Comparison of ENCODE assay signal across 9 mouse cellular contexts in genomic region chr1:36071176-36071575, GRCm38 (mm10). TPM values are rescaled to one million over a fixed set of nuclear protein-coding genes. Genes with fewer than 3 reads are reported as not detected.
A peak's percentile ranks its signal among the peaks of the same experiment; 100 is the strongest.
DNase-seq lines count a peak whose midpoint lies in the region; ATAC-seq and TF ChIP-seq lines count a peak whose summit lies in the region.
"Had no signal": no experiment of that assay in that cellular context is flagged by ENCODE, and none has a peak within 500 bp of the region (broad histone marks: within the 10 kb centered on the region; RNA-seq: fewer than 3 reads in every experiment).

No protein-coding gene starts in this region.

- no peak for DNase-seq in heart, embryonic 10.5 days (ENCODE audit: low spot score)
- DNase-seq in heart, adult 11 months, result no peak
- peak; percentile 89 for DNase-seq in A20 (ENCODE audit: low read depth, low spot score)
- no peak for DNase-seq in liver, embryonic 14.5 days (ENCODE audit: low read depth in 3 of 3, low spot score in 3 of 3)
- no peak for DNase-seq in layer of hippocampus, postnatal 25 days (ENCODE audit: extremely low spot score in 1 of 2, low spot score in 1 of 2)
- no peak for DNase-seq in layer of hippocampus, adult 11-12 months (ENCODE audit: low spot score)
- no peak for DNase-seq in urinary bladder, postnatal 25 days (ENCODE audit: low spot score)
- DNase-seq: cerebellum, adult 11-12 months had no signal

- 0 out of 2 replicates have a peak overlapping the region, but pooled peaks have one; percentile 22 for H3K9ac ChIP-seq in forebrain, embryonic 13.5 days
- peak overlapping the region; percentile 99 for H3K9ac ChIP-seq in liver, embryonic 14.5 days (replicated peaks)

- no peaks in the 10 kb centered on the region for H3K9me3 ChIP-seq in heart, embryonic 10.5 days
- no peaks in the 10 kb centered on the region for H3K9me3 ChIP-seq in forebrain, embryonic 13.5 days (replicated peaks)
- H3K9me3 ChIP-seq in liver, embryonic 14.5 days (ENCODE audit: control insufficient read depth, low read length), result no peaks in the 10 kb centered on the region

- no peak for TF ChIP-seq CTCF in liver, embryonic 14.5 days (IDR thresholded peaks at IDR 0.05; ENCODE audit: low read depth)

- peaks cover 28% of the 10 kb centered on the region for H3K36me3 ChIP-seq in heart, embryonic 10.5 days
- H3K36me3 ChIP-seq in forebrain, embryonic 13.5 days (ENCODE audit: poor library complexity, severe bottlenecking), result 0 out of 2 replicates have a peak, but pooled peaks cover 9% of the 10 kb centered on the region
- H3K36me3 ChIP-seq in liver, embryonic 14.5 days (replicated peaks; ENCODE audit: control insufficient read depth, insufficient read depth, low read depth), result peaks cover 59% of the 10 kb centered on the region

- peak overlapping the region; percentile 98 for H3K4me2 ChIP-seq in forebrain, embryonic 13.5 days
- H3K4me2 ChIP-seq in liver, embryonic 14.5 days (ENCODE audit: low read depth), result peak overlapping the region; percentile 98

- no peak overlapping the region for H3K27ac ChIP-seq in heart, embryonic 10.5 days
- H3K27ac ChIP-seq in forebrain, embryonic 13.5 days, result no peak overlapping the region
- peak overlapping the region; percentile 61 for H3K27ac ChIP-seq in liver, embryonic 14.5 days

- H3K4me3 ChIP-seq in heart, embryonic 10.5 days, result peak overlapping the region; percentile 85
- H3K4me3 ChIP-seq in forebrain, embryonic 13.5 days, result peak overlapping the region; percentile 82
- peak overlapping the region; percentile 87 to 92 for H3K4me3 ChIP-seq in liver, embryonic 14.5 days (ENCODE audit: insufficient read depth in 1 of 2, low read depth in 2 of 2, low read length in 2 of 2)

- H3K27me3 ChIP-seq in heart, embryonic 10.5 days (ENCODE audit: insufficient read depth, poor library complexity, severe bottlenecking), result peaks cover 8% of the 10 kb centered on the region; the same call in 1 of the 2 replicates
- peaks cover 9% of the 10 kb centered on the region; the same call in 1 of the 2 replicates for H3K27me3 ChIP-seq in forebrain, embryonic 13.5 days
- no peaks in the 10 kb centered on the region for H3K27me3 ChIP-seq in liver, embryonic 14.5 days (ENCODE audit: control insufficient read depth, insufficient read depth, low read length)

- peaks cover 76% of the 10 kb centered on the region for H3K4me1 ChIP-seq in heart, embryonic 10.5 days
- H3K4me1 ChIP-seq in forebrain, embryonic 13.5 days, result peaks cover 61% of the 10 kb centered on the region
- peaks cover 34 to 63% of the 10 kb centered on the region in 2 experiments for H3K4me1 ChIP-seq in liver, embryonic 14.5 days (replicated peaks; ENCODE audit: control insufficient read depth in 2 of 2, insufficient read depth in 2 of 2, low read length in 1 of 2)

- ATAC-seq in forebrain, embryonic 13.5 days, result no peak
- no peak for ATAC-seq in liver, embryonic 14.5 days (ENCODE audit: insufficient read depth)

- 88% methylated on average over 7 of the region's 7 CpGs for WGBS in heart, embryonic 10.5 days
- WGBS in forebrain, embryonic 13.5 days, result 78% methylated on average over 7 of the region's 7 CpGs
- 62% methylated on average over 7 of the region's 7 CpGs for WGBS in liver, embryonic 14.5 days (ENCODE audit: insufficient replicate concordance)

- no peak for TF ChIP-seq EP300 in liver, embryonic 14.5 days (IDR thresholded peaks at IDR 0.05; ENCODE audit: low read depth)

RNA-seq across cellular contexts. Expression of gene Hs6st1, which starts 3.0 kb away (rescaled TPM):
- 3.5 and 5.7 TPM in 2 replicates for polyA plus RNA-seq in heart, embryonic 10.5 days (2016; fragmentation: Nextera tagmentation; extraction: Ambion mirVana)
- 5.2 and 5.4 TPM in 2 replicates for polyA plus RNA-seq in forebrain, embryonic 13.5 days (2015; fragmentation: Nextera tagmentation; extraction: Ambion mirVana)
- 29.3 and 31.0 TPM in 2 replicates for polyA plus RNA-seq in liver, embryonic 14.5 days (2012; rRNA removed)
- polyA plus RNA-seq in liver, embryonic 14.5 days (2014; fragmentation: Nextera tagmentation; extraction: Ambion mirVana), result 6.8 and 12.0 TPM in 2 replicates
- 10 to 100 TPM; 40.9 to 43.0 TPM for total RNA-seq in layer of hippocampus, postnatal 25 days (2021)
